Mouse (Mus musculus) liver, embryonic 15.5 days (tissue): ENCODE results near the gene Brf1. TPM values are rescaled to one million over a fixed set of nuclear protein-coding genes. Genes with fewer than 3 reads are reported as not detected.

ENCODE experiments used
- ATAC-seq: fragments of 200-750 bp; cut with Nextera tagmentation; 2 replicates; pipeline ENCODE4 v1.8.0; 2017; ENCODE audit warnings: moderate number of reproducible peaks, mild to moderate bottlenecking, moderate library complexity; ENCODE audit not compliant: insufficient read depth
- H3K27ac ChIP-seq: fragments of 300-500 bp; sonication (generic); replicated peaks from 2 replicates; pipeline ENCODE4 v1.5.1; 2015; ENCODE audit warnings: mild to moderate bottlenecking, inconsistent platforms
- H3K27me3 ChIP-seq: fragments of 300-500 bp; sonication (generic); 2 replicates; pipeline ENCODE4 v1.6.1; 2015; ENCODE audit warnings: mild to moderate bottlenecking, inconsistent platforms
- H3K36me3 ChIP-seq: fragments of 300-500 bp; sonication (generic); replicated peaks from 2 replicates; pipeline ENCODE4 v1.6.1; 2015; ENCODE audit warnings: moderate library complexity, mild to moderate bottlenecking, inconsistent platforms
- H3K4me1 ChIP-seq: fragments of 300-500 bp; sonication (generic); replicated peaks from 2 replicates; pipeline ENCODE4 v1.6.1; 2015; ENCODE audit warnings: inconsistent platforms
- H3K4me2 ChIP-seq: fragments of 300-500 bp; sonication (generic); 2 replicates; pipeline ENCODE4 v1.6.1; 2015; ENCODE audit warnings: moderate library complexity, mild to moderate bottlenecking, inconsistent platforms
- H3K4me3 ChIP-seq: fragments of 300-500 bp; sonication (generic); replicated peaks from 2 replicates; pipeline ENCODE4 v1.5.1; 2015; ENCODE audit warnings: mild to moderate bottlenecking, inconsistent platforms
- H3K9ac ChIP-seq: fragments of 300-500 bp; sonication (generic); 2 replicates; pipeline ENCODE4 v1.6.1; 2015; ENCODE audit warnings: moderate library complexity, mild to moderate bottlenecking, inconsistent platforms
- H3K9me3 ChIP-seq: fragments of 300-500 bp; sonication (generic); replicated peaks from 2 replicates; pipeline ENCODE4 v1.6.1; 2016; ENCODE audit warnings: inconsistent platforms
- WGBS: fragments of 180-500 bp; shearing (Covaris S2); methylation state at CpG from one replicate; pipeline ENCODE4 v1.1.7; 2015; ENCODE audit warnings: mixed read lengths; ENCODE audit not compliant: insufficient replicate concordance; 5-methylcytosine and 5-hydroxymethylcytosine counted together
- polyA plus RNA-seq: library from polyadenylated mRNA; unstranded; fragments of >200 nt; fragmentation: Nextera tagmentation; extraction: Ambion mirVana; gene quantifications from 2 replicates; pipeline ENCODE4 v1.2.1, GENCODE M21; 2015

The Brf1 gene
- polyA plus RNA-seq, 1 experiment from 2014 or later: 26.3 TPM

- no peaks in the 10 kb centered on the region for H3K27me3 ChIP-seq
- no peak overlapping the region for H3K27ac ChIP-seq
- WGBS: 72% methylated on average over 9 of the region's 9 CpGs
- H3K9ac ChIP-seq: no peak overlapping the region
- H3K4me2 ChIP-seq: no peak overlapping the region
- H3K4me1 ChIP-seq: peaks cover 21% of the 10 kb centered on the region
- H3K4me3 ChIP-seq: no peak overlapping the region
- no peak for ATAC-seq
- H3K9me3 ChIP-seq: no peaks in the 10 kb centered on the region
- H3K36me3 ChIP-seq: peaks cover 75% of the 10 kb centered on the region
Measured at GRCm38 (mm10) chr12:112974736-112975135, 25.8 kb downstream of the Brf1 start.

- Histone ChIP-seq H3K4me2 (no peak overlapping the region), H3K27me3 (no peaks in the 10 kb centered on the region), H3K36me3 (peaks cover 99% of the 10 kb centered on the region), H3K27ac (no peak overlapping the region), H3K9ac (no peak overlapping the region), H3K9me3 (no peaks in the 10 kb centered on the region), H3K4me3 (no peak overlapping the region), H3K4me1 (no peaks in the 10 kb centered on the region)
- no peak for ATAC-seq
- WGBS: 50% methylated on average over 6 of the region's 6 CpGs
Measured at GRCm38 (mm10) chr12:112969616-112970015, 30.9 kb downstream of the Brf1 start.

- no peak for ATAC-seq
- no peak overlapping the region for H3K27ac ChIP-seq
- WGBS: 78% methylated on average over 8 of the region's 8 CpGs
- H3K4me3 ChIP-seq: no peak overlapping the region
- H3K27me3 ChIP-seq: no peaks in the 10 kb centered on the region
- no peak overlapping the region for H3K4me2 ChIP-seq
- H3K9ac ChIP-seq: no peak overlapping the region
- no peaks in the 10 kb centered on the region for H3K4me1 ChIP-seq
- peaks cover 99% of the 10 kb centered on the region for H3K36me3 ChIP-seq
- no peaks in the 10 kb centered on the region for H3K9me3 ChIP-seq
Measured at GRCm38 (mm10) chr12:112968943-112969342, 31.6 kb downstream of the Brf1 start.

- no peaks in the 10 kb centered on the region for H3K4me1 ChIP-seq
- no peak overlapping the region for H3K9ac ChIP-seq
- H3K27me3 ChIP-seq: no peaks in the 10 kb centered on the region
- WGBS: 90% methylated on average over 13 of the region's 13 CpGs
- no peak overlapping the region for H3K27ac ChIP-seq
- no peak overlapping the region for H3K4me3 ChIP-seq
- peaks cover 99% of the 10 kb centered on the region for H3K36me3 ChIP-seq
- H3K4me2 ChIP-seq: no peak overlapping the region
- no peak for ATAC-seq
- H3K9me3 ChIP-seq: no peaks in the 10 kb centered on the region
Measured at GRCm38 (mm10) chr12:112965783-112966182, 34.7 kb downstream of the Brf1 start.

DNA sequence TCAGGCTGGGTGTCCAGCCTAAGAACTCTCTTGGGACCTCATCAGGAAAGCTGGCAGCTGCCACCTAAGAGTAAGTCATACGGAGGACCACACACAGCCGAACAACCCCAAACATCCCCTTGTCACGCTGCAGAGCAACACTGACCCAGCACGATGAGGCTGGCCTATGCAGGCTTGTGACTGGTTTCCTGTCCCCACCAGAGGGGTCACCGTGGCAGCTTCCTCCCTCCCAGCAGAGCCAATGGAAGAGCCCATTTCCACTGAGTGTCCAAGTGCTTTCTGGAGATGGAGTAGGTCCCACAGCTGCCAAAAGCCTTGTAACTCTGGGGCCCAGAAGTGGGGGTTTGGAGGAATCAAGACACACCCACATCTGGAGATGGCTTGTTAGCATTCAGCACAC is 38.6 kb downstream of the Brf1 start:
- no peak overlapping the region for H3K4me3 ChIP-seq
- no peak overlapping the region for H3K9ac ChIP-seq
- H3K9me3 ChIP-seq: no peaks in the 10 kb centered on the region
- no peak overlapping the region for H3K27ac ChIP-seq
- no peaks in the 10 kb centered on the region for H3K27me3 ChIP-seq
- H3K4me2 ChIP-seq: no peak overlapping the region
- no peaks in the 10 kb centered on the region for H3K4me1 ChIP-seq
- peaks cover 76% of the 10 kb centered on the region for H3K36me3 ChIP-seq
- 72% methylated on average over 5 of the region's 5 CpGs for WGBS
- ATAC-seq: no peak

GRCm38 (mm10) chr12:112961428-112961827 is 39.1 kb downstream of the Brf1 start:
- H3K27ac ChIP-seq: no peak overlapping the region
- H3K9ac ChIP-seq: no peak overlapping the region
- peaks cover 72% of the 10 kb centered on the region for H3K36me3 ChIP-seq

GRCm38 (mm10) chr12:112959421-112959820 is 41.1 kb downstream of the Brf1 start:
- Histone ChIP-seq H3K4me1 (peaks cover 2% of the 10 kb centered on the region; the same call in 1 of the 2 replicates), H3K27me3 (no peaks in the 10 kb centered on the region), H3K27ac (no peak overlapping the region), H3K4me2 (no peak overlapping the region), H3K9me3 (no peaks in the 10 kb centered on the region), H3K9ac (no peak overlapping the region), H3K36me3 (peaks cover 53% of the 10 kb centered on the region), H3K4me3 (no peak overlapping the region)
- ATAC-seq: no peak
- WGBS: 76% methylated on average over 8 of the region's 8 CpGs

More at GRCm38 (mm10) chr12:112961428-112961827, 39.1 kb downstream of the Brf1 start:
- H3K4me1 ChIP-seq: no peaks in the 10 kb centered on the region
- no peak overlapping the region for H3K4me3 ChIP-seq
- no peak for ATAC-seq
- WGBS: 82% methylated on average over 7 of the region's 7 CpGs
- no peaks in the 10 kb centered on the region for H3K27me3 ChIP-seq
- H3K4me2 ChIP-seq: no peak overlapping the region
- no peaks in the 10 kb centered on the region for H3K9me3 ChIP-seq

- Histone ChIP-seq H3K27me3 (0 out of 2 replicates have a peak, but pooled peaks cover 3% of the 10 kb centered on the region), H3K36me3 (peaks cover 42% of the 10 kb centered on the region), H3K4me3 (no peak overlapping the region), H3K9ac (no peak overlapping the region), H3K4me1 (peaks cover 2% of the 10 kb centered on the region; the same call in 1 of the 2 replicates), H3K4me2 (no peak overlapping the region), H3K9me3 (no peaks in the 10 kb centered on the region), H3K27ac (no peak overlapping the region)
- no peak for ATAC-seq
- 51% methylated on average over 4 of the region's 4 CpGs for WGBS
Measured at GRCm38 (mm10) chr12:112958303-112958702, 42.2 kb downstream of the Brf1 start.

DNA sequence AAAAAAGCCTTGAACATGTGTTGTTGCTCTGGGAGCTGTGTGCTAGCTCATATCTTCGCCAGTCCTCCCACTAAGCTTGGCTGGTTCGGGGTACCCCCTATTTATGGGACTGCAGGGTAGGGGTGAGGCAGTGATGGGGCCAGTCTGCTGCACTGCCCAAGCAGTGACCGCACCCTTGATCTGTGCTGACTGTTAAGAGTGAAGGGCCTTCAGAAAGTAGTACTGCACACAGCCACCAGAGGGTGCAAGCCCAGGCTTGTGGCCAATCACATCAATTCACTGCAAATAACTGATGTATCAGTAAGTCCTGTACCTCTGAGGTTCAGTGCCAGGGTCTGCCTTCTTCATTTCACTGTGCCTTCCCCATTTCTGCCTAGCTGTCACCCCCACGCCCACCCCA is 44.7 kb downstream of the Brf1 start:
- Histone ChIP-seq H3K4me1 (peaks cover 11% of the 10 kb centered on the region), H3K4me2 (no peak overlapping the region), H3K9me3 (no peaks in the 10 kb centered on the region), H3K36me3 (peaks cover 16% of the 10 kb centered on the region), H3K4me3 (no peak overlapping the region), H3K27ac (no peak overlapping the region), H3K27me3 (peaks cover 28% of the 10 kb centered on the region), H3K9ac (no peak overlapping the region)
- 33% methylated on average over 4 of the region's 4 CpGs for WGBS
- ATAC-seq: peak; percentile 48

GRCm38 (mm10) chr12:112952926-112953565 is 47.5 kb downstream of the Brf1 start:
- H3K4me1 ChIP-seq: peaks cover 22% of the 10 kb centered on the region
- H3K9ac ChIP-seq: no peak overlapping the region
- no peaks in the 10 kb centered on the region for H3K36me3 ChIP-seq
- H3K9me3 ChIP-seq: no peaks in the 10 kb centered on the region
- H3K4me3 ChIP-seq: no peak overlapping the region
- no peak overlapping the region for H3K27ac ChIP-seq
- no peak for ATAC-seq
- WGBS: 25% methylated on average over 3 of the region's 3 CpGs
- H3K27me3 ChIP-seq: peaks cover 55% of the 10 kb centered on the region
- H3K4me2 ChIP-seq: no peak overlapping the region

DNA sequence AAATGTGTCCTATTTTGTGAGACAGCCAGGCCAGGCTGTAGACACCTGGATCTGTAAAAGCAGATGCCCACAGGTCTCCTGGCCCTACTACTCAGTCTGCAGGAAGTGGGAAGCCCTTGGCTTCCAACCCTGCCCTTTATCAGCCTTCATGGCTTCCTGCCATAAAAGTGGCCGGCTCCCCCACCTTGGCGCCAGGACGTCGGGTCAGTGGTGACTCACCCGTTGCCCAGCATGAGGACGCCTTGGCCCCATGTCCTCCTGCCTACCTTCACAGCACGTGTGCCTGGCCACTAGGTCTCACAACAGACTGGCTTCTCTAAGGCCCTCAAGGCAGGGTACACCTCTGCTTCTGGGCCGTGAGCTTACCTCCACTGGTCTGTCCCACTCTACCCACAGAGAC is 48.1 kb downstream of the Brf1 start:
- Histone ChIP-seq H3K9me3 (no peaks in the 10 kb centered on the region), H3K27ac (no peak overlapping the region), H3K27me3 (peaks cover 61% of the 10 kb centered on the region), H3K4me1 (peaks cover 22% of the 10 kb centered on the region), H3K9ac (no peak overlapping the region), H3K4me2 (no peak overlapping the region), H3K36me3 (no peaks in the 10 kb centered on the region), H3K4me3 (no peak overlapping the region)
- no peak for ATAC-seq
- 8% methylated on average over 8 of the region's 8 CpGs for WGBS
